Mouse (Mus musculus) brain, embryonic 14.5 days (tissue): ENCODE data around the gene Gm13693.
"Not testable (repeated sequence)": the region's sequence is repeated elsewhere in the genome, so short reads cannot be mapped to it uniquely, and the experiment has no call there.

ENCODE experiments used
- CTCF ChIP-seq: fragments of 200-500 bp; IDR thresholded peaks from 2 replicates; pipeline ENCODE4 v1.5.1; 2012; ENCODE audit warnings: inconsistent platforms, mild to moderate bottlenecking, moderate library complexity, borderline replicate concordance; ENCODE audit not compliant: insufficient read depth, insufficient read length; ENCODE audit errors: extremely low read depth
- POLR2A ChIP-seq: fragments of 200-500 bp; IDR thresholded peaks from 2 replicates; pipeline ENCODE4 v1.6.1; 2012; ENCODE audit warnings: mild to moderate bottlenecking, inconsistent platforms, borderline replicate concordance; ENCODE audit not compliant: poor library complexity, insufficient read depth, insufficient read length, severe bottlenecking; ENCODE audit errors: extremely low read depth

- not testable (repeated sequence) for TF ChIP-seq CTCF, POLR2A
Measured at GRCm38 (mm10) chr2:83955393-83955792, 5.9 kb upstream of the Gm13693 start, which contains the start of gene Gm13698.
